Mouse (Mus musculus) olfactory bulb, adult 2 months (tissue): Measurements from ENCODE around the gene Map3k4. TPM values are rescaled to one million over a fixed set of nuclear protein-coding genes. Genes with fewer than 3 reads are reported as not detected.
"Not testable (repeated sequence)": the region's sequence is repeated elsewhere in the genome, so short reads cannot be mapped to it uniquely, and the experiment has no call there.

Experiments used
- H3K27ac ChIP-seq: fragments of 200-500 bp; 2 replicates; pipeline ENCODE4 v1.5.1; 2012; ENCODE audit warnings: low read depth, low read length; ENCODE audit not compliant: insufficient read depth
- H3K4me1 ChIP-seq: fragments of 200-500 bp; 2 replicates; pipeline ENCODE4 v1.6.1; 2012; ENCODE audit warnings: low read length; ENCODE audit not compliant: control insufficient read depth, insufficient read depth
- H3K4me3 ChIP-seq: fragments of 200-500 bp; 2 replicates; pipeline ENCODE4 v1.5.1; 2012; ENCODE audit warnings: mild to moderate bottlenecking, low read depth, low read length, moderate library complexity; ENCODE audit not compliant: insufficient read depth
- CTCF ChIP-seq: fragments of 200-500 bp; IDR thresholded peaks from 2 replicates; pipeline ENCODE4 v1.5.1; 2012; ENCODE audit warnings: low read depth, mild to moderate bottlenecking, low read length, moderate library complexity; ENCODE audit not compliant: insufficient read depth
- POLR2A ChIP-seq: fragments of 200-500 bp; IDR thresholded peaks from 2 replicates; pipeline ENCODE4 v1.6.1; 2012; ENCODE audit warnings: mild to moderate bottlenecking, low read depth, low read length, moderate library complexity; ENCODE audit not compliant: insufficient read depth
- WGBS: fragments of 180-500 bp; shearing (Covaris S2); methylation state at CpG from one replicate; pipeline ENCODE4 v1.1.7; 2018; 5-methylcytosine and 5-hydroxymethylcytosine counted together
- polyA plus RNA-seq: library from polyadenylated mRNA; stranded (reverse); fragments of >200 nt; gene quantifications from 2 replicates; pipeline ENCODE4 v1.2.4, GENCODE M21; 2012; ENCODE audit warnings: low replicate concordance; ENCODE audit not compliant: missing spikeins, insufficient read depth, insufficient read length

Map3k4 gene
- polyA plus RNA-seq, 1 experiment: not detected

- peaks cover 38% of the 10 kb centered on the region for H3K4me1 ChIP-seq
These were observed 24.2 kb downstream of the Map3k4 start for GRCm38 (mm10) chr17:12294424-12294823.

GRCm38 (mm10) chr17:12293571-12293970 is 25.0 kb downstream of the Map3k4 start:
- TF ChIP-seq POLR2A: no peak
- no peak for TF ChIP-seq CTCF
- H3K4me3 ChIP-seq: no peak overlapping the region
- H3K4me1 ChIP-seq: peaks cover 39% of the 10 kb centered on the region
- WGBS: 66% methylated on average over 6 of the region's 6 CpGs
- no peak overlapping the region for H3K27ac ChIP-seq

More at GRCm38 (mm10) chr17:12294424-12294823, 24.2 kb downstream of the Map3k4 start:
- Histone ChIP-seq H3K27ac (no peak overlapping the region), H3K4me3 (no peak overlapping the region)
- 88% methylated on average over 7 of the region's 7 CpGs for WGBS
- no peak for TF ChIP-seq POLR2A
- TF ChIP-seq CTCF: no peak

- H3K27ac ChIP-seq: no peak overlapping the region
- TF ChIP-seq POLR2A (no peak), CTCF (no peak)
- WGBS: 40% methylated on average over 8 of the region's 8 CpGs
- no peak overlapping the region for H3K4me3 ChIP-seq
- H3K4me1 ChIP-seq: peaks cover 37% of the 10 kb centered on the region
These were observed 25.7 kb downstream of the Map3k4 start for GRCm38 (mm10) chr17:12292877-12293276.

GRCm38 (mm10) chr17:12292356-12292755 is 26.2 kb downstream of the Map3k4 start:
- 96% methylated on average over 1 of the region's 1 CpGs for WGBS
- H3K4me3 ChIP-seq: no peak overlapping the region
- H3K27ac ChIP-seq: no peak overlapping the region
- peaks cover 35% of the 10 kb centered on the region for H3K4me1 ChIP-seq
- TF ChIP-seq POLR2A: no peak
- TF ChIP-seq CTCF: no peak

GRCm38 (mm10) chr17:12291151-12291550 is 27.4 kb downstream of the Map3k4 start:
- no peak for TF ChIP-seq CTCF
- WGBS: 78% methylated on average over 7 of the region's 7 CpGs
- Histone ChIP-seq H3K27ac (0 out of 2 replicates have a peak overlapping the region, but pooled peaks have one; percentile 21), H3K4me1 (peaks cover 27% of the 10 kb centered on the region), H3K4me3 (no peak overlapping the region)

GRCm38 (mm10) chr17:12290735-12291134 is 27.9 kb downstream of the Map3k4 start:
- 9% methylated on average over 10 of the region's 10 CpGs for WGBS
- TF ChIP-seq POLR2A: no peak
- TF ChIP-seq CTCF: no peak
- Histone ChIP-seq H3K4me1 (peaks cover 27% of the 10 kb centered on the region), H3K4me3 (no peak overlapping the region), H3K27ac (0 out of 2 replicates have a peak overlapping the region, but pooled peaks have one; percentile 21)

- 90% methylated on average over 1 of the region's 1 CpGs for WGBS
- H3K27ac ChIP-seq, H3K4me3 ChIP-seq: not testable (repeated sequence)
- H3K4me1 ChIP-seq: peaks cover 23% of the 10 kb centered on the region
These were observed 28.8 kb downstream of the Map3k4 start for GRCm38 (mm10) chr17:12289836-12290235.

GRCm38 (mm10) chr17:12288871-12289270 is 29.7 kb downstream of the Map3k4 start:
- Histone ChIP-seq H3K27ac (no peak overlapping the region), H3K4me1 (peaks cover 16% of the 10 kb centered on the region), H3K4me3 (no peak overlapping the region)
- TF ChIP-seq POLR2A (no peak), CTCF (no peak)
- 63% methylated on average over 4 of the region's 4 CpGs for WGBS

GRCm38 (mm10) chr17:12279810-12280209 is 38.8 kb downstream of the Map3k4 start:
- WGBS: 94% methylated on average over 10 of the region's 10 CpGs
- no peak overlapping the region for H3K4me3 ChIP-seq
- peaks cover 33% of the 10 kb centered on the region for H3K4me1 ChIP-seq
- TF ChIP-seq CTCF: no peak
- TF ChIP-seq POLR2A: no peak
- H3K27ac ChIP-seq: no peak overlapping the region

GRCm38 (mm10) chr17:12278073-12278472 is 40.5 kb downstream of the Map3k4 start:
- H3K27ac ChIP-seq: no peak overlapping the region
- WGBS: 43% methylated on average over 5 of the region's 5 CpGs
- TF ChIP-seq CTCF (no peak), POLR2A (no peak)
- H3K4me3 ChIP-seq: no peak overlapping the region
- peaks cover 32% of the 10 kb centered on the region for H3K4me1 ChIP-seq
